Mouse (Mus musculus) intestine, embryonic 16.5 days (tissue): ENCODE data around the gene Sprn. TPM values are rescaled to one million over a fixed set of nuclear protein-coding genes. Genes with fewer than 3 reads are reported as not detected.

ENCODE experiments used
- ATAC-seq: fragments of 200-750 bp; cut with Nextera tagmentation; 2 replicates; pipeline ENCODE4 v1.8.0; 2017; ENCODE audit warnings: moderate TSS enrichment, moderate library complexity
- H3K27ac ChIP-seq: fragments of 300-500 bp; sonication (generic); 2 replicates; pipeline ENCODE4 v1.5.1; 2014; ENCODE audit warnings: mild to moderate bottlenecking, low read length
- H3K27me3 ChIP-seq: fragments of 300-500 bp; sonication (generic); replicated peaks from 2 replicates; pipeline ENCODE4 v1.6.1; 2014; ENCODE audit warnings: low read length, control low read depth, mixed read lengths; ENCODE audit not compliant: control insufficient read depth, insufficient read depth
- H3K36me3 ChIP-seq: fragments of 300-500 bp; sonication (generic); 2 replicates; pipeline ENCODE4 v1.6.1; 2014; ENCODE audit warnings: low read length, control low read depth; ENCODE audit not compliant: control insufficient read depth, insufficient read depth
- H3K4me1 ChIP-seq: fragments of 300-500 bp; sonication (generic); 2 replicates; pipeline ENCODE4 v1.6.1; 2014; ENCODE audit warnings: low read length, control low read depth, mixed read lengths; ENCODE audit not compliant: control insufficient read depth, insufficient read depth
- H3K4me2 ChIP-seq: fragments of 300-500 bp; sonication (generic); 2 replicates; pipeline ENCODE4 v1.6.1; 2014; ENCODE audit warnings: low read depth, low read length, control low read depth
- H3K4me3 ChIP-seq: fragments of 300-500 bp; sonication (generic); 2 replicates; pipeline ENCODE4 v1.5.1; 2014; ENCODE audit warnings: mild to moderate bottlenecking, low read length
- H3K9ac ChIP-seq: fragments of 300-500 bp; sonication (generic); 2 replicates; pipeline ENCODE4 v1.6.1; 2014; ENCODE audit warnings: low read depth, low read length
- H3K9me3 ChIP-seq: fragments of 300-500 bp; sonication (generic); 2 replicates; pipeline ENCODE4 v1.6.1; 2016; ENCODE audit warnings: low read length, control low read depth; ENCODE audit not compliant: control insufficient read depth
- WGBS: fragments of 180-500 bp; shearing (Covaris S2); extraction: QIAGEN DNeasy Blood & Tissue Kit; methylation state at CpG from one replicate; pipeline ENCODE4 v1.1.7; 2014; 5-methylcytosine and 5-hydroxymethylcytosine counted together
- polyA plus RNA-seq: library from polyadenylated mRNA; unstranded; fragments of >200 nt; fragmentation: Nextera tagmentation; extraction: Ambion mirVana; gene quantifications from 2 replicates; pipeline ENCODE4 v1.2.1, GENCODE M21; 2015

Sprn gene
- polyA plus RNA-seq, 1 experiment from 2014 or later: 0.89 TPM

DNA sequence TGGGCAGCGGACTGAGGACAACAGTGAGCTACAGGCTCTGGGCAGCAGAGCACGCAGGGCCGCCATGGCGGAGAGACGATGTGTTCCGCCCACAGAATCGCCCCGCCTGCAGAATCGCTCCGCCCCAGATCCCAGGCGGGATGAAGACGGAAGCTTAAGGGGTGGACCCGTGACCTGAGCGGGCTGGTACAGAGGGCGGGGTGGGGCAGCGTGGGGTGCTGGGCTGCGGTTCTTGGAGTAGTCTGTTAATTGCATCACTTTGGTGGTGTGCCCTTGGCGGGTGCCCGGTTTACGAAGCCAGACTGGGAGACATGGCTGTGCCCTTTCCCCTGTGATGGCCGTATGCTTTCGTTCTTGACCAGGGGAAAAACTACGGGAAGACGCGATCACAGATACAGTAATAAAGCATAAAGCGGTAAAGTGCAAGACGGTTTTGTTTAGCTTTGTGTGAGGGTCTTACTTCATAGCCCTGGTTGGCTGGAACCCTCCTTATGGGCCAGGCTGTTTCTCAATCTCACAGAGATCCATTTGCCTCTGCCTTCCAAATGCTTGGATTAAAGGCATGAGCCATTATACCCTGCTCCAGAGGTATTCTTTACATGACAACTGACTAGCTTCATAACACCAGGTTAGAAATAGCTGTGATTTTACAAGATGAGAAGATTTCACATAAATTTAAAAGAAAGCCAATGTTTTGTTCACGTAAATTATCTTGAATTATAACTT is 38.2 kb downstream of the Sprn start, which contains the start of gene Echs1:
TSS of gene Echs1 (minus strand) at position 148 of the 726 bp plus-strand sequence.
- Histone ChIP-seq H3K9ac (peak within 1 kb of the TSS; percentile 89), H3K27ac (peak within 1 kb of the TSS; percentile 92), H3K36me3 (peaks cover 9% of the 10 kb centered on the region; the same call in 1 of the 2 replicates), H3K9me3 (no peaks in the 10 kb centered on the region), H3K27me3 (no peaks in the 10 kb centered on the region), H3K4me2 (peak within 1 kb of the TSS; percentile 87), H3K4me3 (peak within 1 kb of the TSS; percentile 84), H3K4me1 (no peaks in the 10 kb centered on the region; the same call in 1 of the 2 replicates)
- peak; percentile 95 for ATAC-seq
- WGBS: 4% methylated on average over 28 of the region's 28 CpGs

DNA sequence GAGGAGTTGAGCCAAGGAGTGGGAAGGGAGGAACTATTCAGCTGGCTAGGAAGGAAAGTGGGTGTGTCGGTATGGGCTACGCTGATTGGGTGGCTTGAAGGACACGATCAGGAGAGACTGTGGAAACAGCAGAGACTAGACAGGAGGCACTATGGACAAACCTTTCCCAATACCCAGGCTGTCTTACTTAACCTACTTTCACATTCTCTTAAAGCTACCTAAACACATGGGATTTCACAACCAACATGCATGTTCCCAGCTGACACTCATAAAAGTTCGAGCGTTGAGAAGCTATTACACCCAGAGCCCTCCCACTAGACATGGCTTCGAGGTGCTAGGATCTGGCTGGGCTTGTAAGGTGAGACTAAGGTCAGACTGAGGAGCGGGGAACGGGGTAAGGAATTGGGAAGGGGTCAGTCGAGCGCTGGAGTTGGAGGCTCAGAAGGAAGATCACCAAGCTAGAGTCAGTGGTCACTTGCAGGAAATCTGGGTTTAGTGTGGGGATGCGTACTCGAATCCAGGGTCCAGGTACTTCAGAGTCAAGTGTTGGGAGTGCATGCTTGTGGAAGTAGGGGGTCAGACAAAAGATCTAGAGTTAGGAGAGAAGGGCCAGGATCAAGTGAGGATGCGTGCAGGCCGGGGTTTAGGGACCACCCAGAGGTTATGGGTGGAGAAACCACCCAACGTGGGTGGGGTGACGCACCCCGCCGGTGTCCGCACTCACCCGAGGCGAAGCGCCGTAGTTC is 38.9 kb downstream of the Sprn start, which contains the start of gene Paox:
TSS of gene Paox (plus strand) at position 217 of the 746 bp plus-strand sequence.
- Histone ChIP-seq H3K9ac (peak within 1 kb of the TSS; percentile 89), H3K9me3 (no peaks in the 10 kb centered on the region), H3K4me3 (peak within 1 kb of the TSS; percentile 84), H3K27me3 (no peaks in the 10 kb centered on the region), H3K36me3 (peaks cover 14% of the 10 kb centered on the region), H3K4me1 (no peaks in the 10 kb centered on the region), H3K4me2 (peak within 1 kb of the TSS; percentile 87), H3K27ac (peak within 1 kb of the TSS; percentile 92)
- WGBS: 1% methylated on average over 23 of the region's 23 CpGs
- peak; percentile 89 for ATAC-seq

DNA sequence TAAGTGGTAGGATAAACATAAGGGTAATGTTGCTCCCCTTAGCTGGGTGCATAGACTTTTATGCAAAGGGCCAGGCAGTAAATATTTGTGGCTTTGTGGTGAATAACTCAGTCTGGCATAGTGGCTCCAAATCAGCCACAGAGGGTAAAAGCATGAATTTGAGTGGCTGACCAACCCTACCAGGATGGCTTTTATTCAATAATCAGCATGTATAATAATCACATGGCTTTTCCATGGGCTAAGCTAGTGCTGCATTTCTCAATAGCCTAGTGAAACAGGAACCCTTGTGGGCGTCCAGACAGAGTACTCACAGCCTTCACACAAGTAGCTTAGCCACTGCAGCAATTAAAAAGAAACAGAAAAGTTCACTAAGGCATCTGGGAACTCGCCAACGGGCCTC is 42.7 kb downstream of the Sprn start:
- Histone ChIP-seq H3K36me3 (peaks cover 30% of the 10 kb centered on the region), H3K4me1 (no peaks in the 10 kb centered on the region), H3K4me3 (no peak overlapping the region), H3K9me3 (no peaks in the 10 kb centered on the region), H3K27ac (no peak overlapping the region), H3K27me3 (no peaks in the 10 kb centered on the region), H3K9ac (no peak overlapping the region), H3K4me2 (no peak overlapping the region)
- no peak for ATAC-seq
- 70% methylated on average over 3 of the region's 3 CpGs for WGBS

DNA sequence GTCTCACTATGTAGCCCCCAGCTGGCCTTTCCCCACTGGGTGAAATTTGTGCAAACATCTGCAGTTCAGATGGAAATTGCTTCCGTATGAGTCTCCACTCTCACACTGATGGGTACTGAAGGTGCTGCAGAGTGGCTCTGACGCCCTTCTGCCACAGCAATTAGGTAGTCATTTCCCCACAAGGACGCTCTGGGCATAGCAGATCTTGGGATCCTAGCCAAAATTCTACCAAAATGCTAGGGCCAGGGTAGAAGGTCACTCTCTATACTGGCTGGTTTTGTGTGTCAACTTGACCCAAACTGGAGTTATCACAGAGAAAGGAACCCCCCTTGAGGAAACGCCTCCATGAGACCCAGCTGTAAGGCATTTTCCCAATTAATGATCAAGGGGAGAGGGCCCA is 50.7 kb downstream of the Sprn start:
- Histone ChIP-seq H3K4me2 (no peak overlapping the region), H3K27ac (no peak overlapping the region), H3K4me1 (peaks cover 8% of the 10 kb centered on the region; the same call in 1 of the 2 replicates), H3K9me3 (no peaks in the 10 kb centered on the region), H3K9ac (no peak overlapping the region), H3K36me3 (peaks cover 4% of the 10 kb centered on the region; the same call in 1 of the 2 replicates), H3K4me3 (no peak overlapping the region), H3K27me3 (no peaks in the 10 kb centered on the region)
- 70% methylated on average over 4 of the region's 4 CpGs for WGBS
- no peak for ATAC-seq

DNA sequence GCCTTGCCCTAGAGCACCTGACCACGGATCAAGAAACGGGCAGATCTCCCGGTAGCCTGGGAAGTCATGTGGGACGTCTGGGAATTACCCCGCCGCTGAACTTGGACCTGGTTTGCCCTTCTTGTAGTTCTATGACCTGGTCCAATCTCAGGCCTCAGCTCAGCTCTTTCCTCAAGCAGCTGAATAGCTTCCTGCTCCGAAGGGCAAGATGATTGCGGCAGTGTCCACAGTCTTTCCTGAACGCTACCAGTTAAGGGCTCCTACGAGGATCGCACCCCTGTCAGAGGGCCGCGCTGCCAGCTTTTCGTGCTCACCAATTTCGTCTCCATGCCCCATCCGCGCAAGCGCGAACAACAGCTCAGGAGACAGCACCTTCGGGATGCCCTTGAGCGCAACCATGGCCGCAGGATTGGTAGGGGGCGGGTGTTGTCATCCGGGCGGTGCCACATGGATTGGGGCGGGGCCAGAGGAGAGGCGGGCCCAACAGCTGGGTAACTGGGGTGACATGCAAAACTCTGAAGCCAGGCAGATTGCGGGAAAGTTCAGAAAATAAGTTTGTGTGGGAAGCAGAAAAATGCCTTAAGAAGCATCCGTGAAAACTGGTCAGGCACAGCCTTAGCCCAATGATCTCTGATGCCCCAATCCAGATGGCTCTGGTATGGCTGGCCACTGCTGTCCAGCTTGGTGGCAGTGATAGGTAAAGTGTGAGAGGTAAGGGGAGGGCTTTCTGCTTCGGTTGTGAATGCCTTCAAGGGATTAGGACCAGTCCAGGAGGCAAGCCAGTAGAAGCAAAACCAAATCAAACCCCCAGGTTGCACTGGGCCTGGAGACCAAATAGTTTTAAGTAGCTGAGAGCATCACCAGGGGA is 52.5 kb downstream of the Sprn start, which contains the start of gene Fuom:
TSS of gene Fuom (minus strand) at position 449 of the 868 bp plus-strand sequence.
- H3K4me2 ChIP-seq: peak within 1 kb of the TSS; percentile 83
- H3K27ac ChIP-seq: peak within 1 kb of the TSS; percentile 90
- peak within 1 kb of the TSS; percentile 56 for H3K4me3 ChIP-seq
- no peaks in the 10 kb centered on the region for H3K36me3 ChIP-seq
- H3K4me1 ChIP-seq: peaks cover 8% of the 10 kb centered on the region; the same call in 1 of the 2 replicates
- no peaks in the 10 kb centered on the region for H3K27me3 ChIP-seq
- H3K9me3 ChIP-seq: no peaks in the 10 kb centered on the region
- WGBS: 1% methylated on average over 30 of the region's 30 CpGs
- peak within 1 kb of the TSS; percentile 75 for H3K9ac ChIP-seq
- ATAC-seq: peak; percentile 96

DNA sequence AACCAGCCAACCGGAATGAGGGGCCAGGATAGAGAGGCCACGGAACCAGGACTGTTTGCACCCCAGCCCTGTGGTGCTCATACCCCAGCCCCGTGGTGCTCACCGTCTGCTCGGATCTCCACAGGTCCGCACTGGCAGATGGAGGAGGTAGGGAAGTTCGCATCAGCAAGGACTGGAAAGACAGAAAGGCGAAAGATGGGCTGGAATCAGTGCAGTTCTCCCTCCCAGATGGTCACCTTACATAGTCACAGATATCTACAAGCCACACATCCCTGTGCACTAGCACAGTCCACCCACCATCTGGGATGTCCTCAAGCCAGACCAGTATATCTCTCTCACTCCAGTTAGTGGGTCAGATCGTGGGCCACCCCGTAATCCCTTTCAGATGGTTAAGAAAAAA is 53.2 kb downstream of the Sprn start:
- peaks cover 8% of the 10 kb centered on the region; the same call in 1 of the 2 replicates for H3K4me1 ChIP-seq
- H3K9me3 ChIP-seq: no peaks in the 10 kb centered on the region
- peak overlapping the region; percentile 90 for H3K27ac ChIP-seq
- H3K36me3 ChIP-seq: no peaks in the 10 kb centered on the region
- peak overlapping the region; percentile 83 for H3K4me2 ChIP-seq
- no peaks in the 10 kb centered on the region for H3K27me3 ChIP-seq
- 77% methylated on average over 10 of the region's 10 CpGs for WGBS
- peak overlapping the region; percentile 56 for H3K4me3 ChIP-seq
- peak overlapping the region; percentile 75 for H3K9ac ChIP-seq
- peak; percentile 31 for ATAC-seq

Other genes with a start within 250 kb of the Sprn start
- not detected in 2 replicates for gene Utf1, start 211.1 kb downstream of the Sprn start, polyA plus RNA-seq
- 0.13 TPM in 1 of 2 replicates, not detected in the other for gene 6430531B16Rik, start 176.1 kb downstream of the Sprn start, polyA plus RNA-seq
- gene Adam8, start 162.3 kb downstream of the Sprn start, polyA plus RNA-seq: 1.0 and 1.2 TPM in 2 replicates
- 31.7 and 32.8 TPM in 2 replicates for gene Zfp511, start 118.5 kb downstream of the Sprn start, polyA plus RNA-seq
- gene Tubgcp2, start 118.2 kb downstream of the Sprn start, polyA plus RNA-seq: 34.3 and 35.3 TPM in 2 replicates
- not detected in 2 replicates for gene Msx3, start 105.8 kb downstream of the Sprn start, polyA plus RNA-seq
- 3.0 and 3.1 TPM in 2 replicates for gene Caly, start 72.3 kb downstream of the Sprn start, polyA plus RNA-seq
- gene Prap1, start 61.5 kb downstream of the Sprn start, polyA plus RNA-seq: 902 and 1,035 TPM in 2 replicates
- 68.2 and 70.7 TPM in 2 replicates for gene Fuom, start 52.4 kb downstream of the Sprn start, polyA plus RNA-seq
- gene Paox, start 39.1 kb downstream of the Sprn start, polyA plus RNA-seq: 38.6 and 41.0 TPM in 2 replicates
- 216 and 217 TPM in 2 replicates for gene Echs1, start 38.4 kb downstream of the Sprn start, polyA plus RNA-seq
- gene Mtg1, start 17.3 kb downstream of the Sprn start, polyA plus RNA-seq: 31.1 and 33.3 TPM in 2 replicates
- not detected in 2 replicates for gene Olfr522, start 9.9 kb upstream of the Sprn start, polyA plus RNA-seq
- not detected in 2 replicates for gene Olfr523, start 18.3 kb upstream of the Sprn start, polyA plus RNA-seq
- not detected in 2 replicates for gene Olfr524, start 51.1 kb upstream of the Sprn start, polyA plus RNA-seq
- 0.21 and 0.37 TPM in 2 replicates for gene Cd163l1, start 63.4 kb upstream of the Sprn start, polyA plus RNA-seq
- gene 5830411N06Rik, start 92.4 kb upstream of the Sprn start, polyA plus RNA-seq: not detected in 2 replicates
- not detected in 2 replicates for gene Olfr525, start 166.0 kb upstream of the Sprn start, polyA plus RNA-seq
- gene Olfr527, start 179.1 kb upstream of the Sprn start, polyA plus RNA-seq: not detected in 2 replicates
- not detected in 2 replicates for gene Olfr60, start 206.8 kb upstream of the Sprn start, polyA plus RNA-seq
- gene Olfr530, start 221.5 kb upstream of the Sprn start, polyA plus RNA-seq: not detected in 2 replicates
- gene Olfr531, start 248.0 kb upstream of the Sprn start, polyA plus RNA-seq: not detected in 2 replicates